Mouse (Mus musculus): ENCODE measurements around the gene Tns4. TPM values are rescaled to one million over a fixed set of nuclear protein-coding genes. Genes with fewer than 3 reads are reported as not detected.

The Tns4 gene
- polyA plus RNA-seq, 1 experiment from 2014 or later = 0.16 TPM

DNA sequence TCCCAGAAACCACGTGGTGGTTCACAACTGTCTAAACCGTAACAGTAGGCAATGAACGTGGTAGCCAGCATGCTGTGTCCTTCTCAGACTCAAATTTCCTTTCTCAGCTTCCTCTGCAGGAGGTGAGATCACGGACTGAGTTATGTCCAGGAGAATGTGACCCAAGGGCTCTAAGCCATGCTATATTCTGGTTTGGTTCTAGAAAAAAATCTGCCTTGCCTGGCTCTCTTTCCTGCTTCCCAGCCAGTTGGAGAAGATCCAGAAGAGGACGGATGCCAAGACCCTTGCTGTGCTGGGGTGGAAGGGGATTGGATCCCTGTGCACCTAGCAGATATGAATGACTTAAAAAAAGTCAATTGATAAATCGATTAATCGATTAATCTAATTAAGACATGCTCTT, 10.4 kb upstream of the Tns4 start:
- WGBS = 89% methylated on average over 7 of the region's 7 CpGs
- H3K4me2 ChIP-seq (replicated peaks) = no peak overlapping the region
- no peaks in the 10 kb centered on the region for H3K36me3 ChIP-seq
- H3K27ac ChIP-seq = no peak overlapping the region
- H3K4me1 ChIP-seq (replicated peaks) = no peaks in the 10 kb centered on the region
- H3K9ac ChIP-seq (replicated peaks) = no peak overlapping the region
- no peak overlapping the region for H3K4me3 ChIP-seq (replicated peaks)
- no peak for ATAC-seq
- H3K27me3 ChIP-seq = no peaks in the 10 kb centered on the region
- H3K9me3 ChIP-seq = no peaks in the 10 kb centered on the region

DNA sequence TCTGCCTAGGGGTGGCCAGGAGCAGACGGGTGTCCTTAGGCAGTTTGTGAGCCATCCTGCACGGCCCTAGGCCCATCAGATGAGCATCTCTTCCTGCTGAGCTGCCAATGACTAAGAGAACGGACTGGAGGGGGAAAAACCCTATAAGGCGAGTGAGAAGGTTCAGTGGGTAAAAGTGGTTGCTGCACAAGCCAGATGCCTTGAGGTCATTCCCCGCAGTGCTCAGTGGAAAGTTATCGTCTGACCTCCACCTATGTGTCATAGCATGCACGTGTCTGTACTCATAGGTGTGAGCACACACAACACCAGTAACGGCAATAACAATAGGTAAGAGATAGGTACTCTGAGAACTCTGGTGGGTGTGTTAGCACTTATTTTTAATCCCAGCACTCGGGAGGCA, 9.8 kb upstream of the Tns4 start:
- Histone ChIP-seq H3K4me2 (replicated peaks) (no peak overlapping the region), H3K4me1 (replicated peaks) (no peaks in the 10 kb centered on the region), H3K27me3 (no peaks in the 10 kb centered on the region), H3K36me3 (no peaks in the 10 kb centered on the region), H3K9ac (replicated peaks) (no peak overlapping the region), H3K9me3 (no peaks in the 10 kb centered on the region), H3K4me3 (replicated peaks) (no peak overlapping the region), H3K27ac (no peak overlapping the region)
- 88% methylated on average over 9 of the region's 9 CpGs for WGBS
- ATAC-seq = no peak

DNA sequence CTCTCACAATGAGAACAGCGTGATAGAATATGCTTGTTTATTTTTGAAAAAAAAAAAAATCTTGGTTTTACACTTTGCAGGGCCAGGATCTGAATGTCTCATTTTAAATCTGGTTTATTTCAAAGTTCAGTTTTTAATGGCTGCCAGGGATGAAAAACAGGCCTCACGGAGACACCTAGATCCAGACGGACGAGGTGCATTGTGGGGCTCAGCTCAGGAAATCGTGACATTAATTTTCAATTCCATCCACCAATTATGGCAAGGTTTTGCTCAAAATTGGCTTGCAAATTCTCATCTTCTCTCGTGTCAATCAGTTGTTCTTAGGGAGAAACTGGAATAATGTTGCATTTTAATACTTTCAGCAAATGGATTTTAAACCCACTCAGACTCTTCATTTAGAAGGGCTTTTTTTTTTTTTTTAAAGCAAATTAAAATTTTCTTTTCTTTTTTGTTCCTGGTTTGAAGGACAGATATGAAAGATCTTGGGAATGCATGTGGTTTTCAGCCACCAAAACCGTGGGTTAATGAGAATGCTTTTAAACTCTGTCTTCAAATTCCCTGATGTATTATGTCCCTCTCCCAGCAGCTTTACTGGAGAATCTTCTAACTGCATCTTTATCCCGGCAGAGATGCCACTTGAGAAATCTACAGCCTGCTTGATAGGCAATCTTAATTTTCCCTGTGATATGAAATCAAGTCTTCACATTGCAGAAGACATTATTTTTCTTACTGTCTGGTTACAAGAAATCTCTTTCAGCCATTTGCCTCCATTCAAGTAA, 8.1 kb upstream of the Tns4 start:
- H3K9me3 ChIP-seq = no peaks in the 10 kb centered on the region
- H3K36me3 ChIP-seq = no peaks in the 10 kb centered on the region
- no peak overlapping the region for H3K4me2 ChIP-seq (replicated peaks)
- H3K27me3 ChIP-seq = no peaks in the 10 kb centered on the region
- H3K9ac ChIP-seq (replicated peaks) = no peak overlapping the region
- WGBS = 67% methylated on average over 8 of the region's 8 CpGs
- H3K4me1 ChIP-seq (replicated peaks) = no peaks in the 10 kb centered on the region
- ATAC-seq = no peak
- no peak overlapping the region for H3K4me3 ChIP-seq (replicated peaks)
- no peak overlapping the region for H3K27ac ChIP-seq

DNA sequence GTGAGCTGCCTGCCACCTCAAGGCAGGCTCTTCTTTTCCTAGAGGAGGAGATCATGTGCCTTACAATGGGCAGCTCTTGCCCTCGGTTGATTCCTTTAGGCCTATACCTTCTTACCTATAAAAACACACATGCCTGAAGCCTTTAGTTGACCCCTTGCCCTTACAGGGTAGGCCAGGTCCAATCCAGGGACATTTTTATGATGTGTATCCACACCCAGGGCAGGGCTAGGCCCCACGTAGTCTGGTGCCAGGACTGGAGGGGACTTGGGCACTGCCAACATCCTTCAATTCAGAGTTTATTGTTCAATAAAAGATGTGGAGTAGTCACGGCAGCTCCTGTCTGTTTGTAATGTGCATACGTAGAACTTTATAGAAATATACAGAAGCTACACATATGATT, 7.3 kb upstream of the Tns4 start:
- H3K9me3 ChIP-seq = no peaks in the 10 kb centered on the region
- WGBS = 91% methylated on average over 4 of the region's 4 CpGs
- no peak overlapping the region for H3K4me2 ChIP-seq (replicated peaks)
- no peaks in the 10 kb centered on the region for H3K4me1 ChIP-seq (replicated peaks)
- no peak overlapping the region for H3K4me3 ChIP-seq (replicated peaks)
- no peaks in the 10 kb centered on the region for H3K36me3 ChIP-seq
- no peaks in the 10 kb centered on the region for H3K27me3 ChIP-seq
- ATAC-seq = no peak
- H3K9ac ChIP-seq (replicated peaks) = no peak overlapping the region
- H3K27ac ChIP-seq = no peak overlapping the region

DNA sequence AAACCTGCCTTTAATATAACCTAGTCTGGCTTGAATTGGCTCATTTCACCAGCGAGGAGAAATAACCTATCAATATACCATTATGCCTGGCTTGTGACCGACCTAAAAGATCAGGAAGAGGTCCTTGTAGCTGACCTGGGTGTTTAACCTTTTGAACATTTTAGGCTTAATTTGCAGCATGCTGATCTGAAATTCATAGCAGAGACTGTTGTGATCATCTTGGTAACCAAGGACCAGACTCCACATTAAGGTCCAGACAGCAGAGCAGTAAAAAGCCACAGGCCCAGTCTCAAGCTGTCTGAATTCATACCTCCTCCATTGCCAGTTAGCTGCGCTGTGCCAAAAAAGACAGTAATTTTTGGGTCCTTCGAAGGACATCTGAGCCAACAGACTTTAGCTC, 6.7 kb upstream of the Tns4 start:
- Histone ChIP-seq H3K4me2 (replicated peaks) (no peak overlapping the region), H3K27ac (no peak overlapping the region), H3K4me3 (replicated peaks) (no peak overlapping the region), H3K27me3 (no peaks in the 10 kb centered on the region), H3K36me3 (no peaks in the 10 kb centered on the region), H3K9ac (replicated peaks) (no peak overlapping the region), H3K9me3 (no peaks in the 10 kb centered on the region), H3K4me1 (replicated peaks) (no peaks in the 10 kb centered on the region)
- WGBS = 84% methylated on average over 4 of the region's 4 CpGs
- ATAC-seq = no peak

DNA sequence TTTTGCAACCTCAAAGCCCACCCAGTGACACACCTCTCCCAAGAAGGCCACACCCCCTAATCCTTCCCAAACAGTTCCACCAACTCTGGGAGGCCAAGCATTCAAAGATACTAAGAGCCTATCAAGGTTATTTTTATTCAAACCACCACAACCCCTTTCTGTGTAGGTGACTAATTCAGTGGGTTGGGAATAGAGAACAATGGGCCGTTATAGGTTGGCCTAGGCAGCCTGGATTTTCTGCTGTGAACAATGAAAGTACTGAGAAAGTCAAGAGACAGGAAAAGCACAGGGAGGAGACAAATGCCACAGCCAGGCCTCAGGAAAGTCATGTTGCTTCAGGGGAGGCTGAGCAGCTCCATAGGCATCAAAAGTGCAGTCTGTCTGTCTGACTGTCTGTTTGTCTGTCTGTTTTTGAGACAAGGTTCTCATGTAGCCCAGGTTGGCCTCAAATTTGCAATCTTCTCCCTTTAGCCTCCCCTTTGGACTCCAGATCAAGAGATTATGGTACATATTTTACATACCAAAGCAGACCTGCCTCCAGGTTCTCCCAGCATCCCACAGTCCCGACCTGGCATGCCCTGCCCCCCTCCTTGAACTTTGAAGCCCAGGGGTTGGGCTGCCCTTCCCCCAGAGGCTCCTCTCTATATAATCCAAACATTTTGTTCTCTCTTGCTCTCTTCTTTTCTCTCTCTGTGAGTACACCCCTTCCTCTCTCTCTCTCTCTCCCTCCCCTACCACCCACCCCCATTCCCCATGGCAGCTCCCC, 6.0 kb upstream of the Tns4 start:
- H3K27me3 ChIP-seq = no peaks in the 10 kb centered on the region
- no peaks in the 10 kb centered on the region for H3K36me3 ChIP-seq
- H3K9ac ChIP-seq (replicated peaks) = no peak overlapping the region
- 66% methylated on average over 2 of the region's 2 CpGs for WGBS
- no peak overlapping the region for H3K4me3 ChIP-seq (replicated peaks)
- H3K27ac ChIP-seq = no peak overlapping the region
- no peak overlapping the region for H3K4me2 ChIP-seq (replicated peaks)
- H3K9me3 ChIP-seq = no peaks in the 10 kb centered on the region
- H3K4me1 ChIP-seq (replicated peaks) = no peaks in the 10 kb centered on the region
- no peak for ATAC-seq

DNA sequence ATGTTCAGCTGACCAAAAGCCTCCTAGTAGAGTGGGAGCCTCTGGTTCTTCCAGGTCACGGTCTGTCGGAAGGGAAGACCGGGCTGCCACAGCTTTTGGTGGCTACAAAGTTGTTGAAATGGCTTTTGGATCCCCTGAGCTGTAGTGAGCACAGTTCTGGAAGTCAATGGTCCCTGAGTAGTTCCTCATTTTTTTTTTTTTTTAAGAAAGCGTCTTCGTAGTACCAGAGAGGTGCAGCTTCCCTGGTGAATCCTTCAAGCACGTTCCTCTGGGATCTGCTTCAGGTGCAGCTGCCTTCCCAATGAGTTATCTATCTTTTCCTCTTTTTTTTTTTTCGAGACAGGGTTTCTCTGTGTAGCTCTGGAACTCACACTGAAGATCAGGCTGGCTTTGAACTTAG, 4.6 kb upstream of the Tns4 start:
- no peaks in the 10 kb centered on the region for H3K27me3 ChIP-seq
- no peak overlapping the region for H3K4me2 ChIP-seq (replicated peaks)
- no peak overlapping the region for H3K4me3 ChIP-seq (replicated peaks)
- H3K27ac ChIP-seq = no peak overlapping the region
- H3K4me1 ChIP-seq (replicated peaks) = no peaks in the 10 kb centered on the region
- no peaks in the 10 kb centered on the region for H3K36me3 ChIP-seq
- no peak for ATAC-seq
- no peaks in the 10 kb centered on the region for H3K9me3 ChIP-seq
- no peak overlapping the region for H3K9ac ChIP-seq (replicated peaks)
- WGBS = 85% methylated on average over 7 of the region's 7 CpGs

DNA sequence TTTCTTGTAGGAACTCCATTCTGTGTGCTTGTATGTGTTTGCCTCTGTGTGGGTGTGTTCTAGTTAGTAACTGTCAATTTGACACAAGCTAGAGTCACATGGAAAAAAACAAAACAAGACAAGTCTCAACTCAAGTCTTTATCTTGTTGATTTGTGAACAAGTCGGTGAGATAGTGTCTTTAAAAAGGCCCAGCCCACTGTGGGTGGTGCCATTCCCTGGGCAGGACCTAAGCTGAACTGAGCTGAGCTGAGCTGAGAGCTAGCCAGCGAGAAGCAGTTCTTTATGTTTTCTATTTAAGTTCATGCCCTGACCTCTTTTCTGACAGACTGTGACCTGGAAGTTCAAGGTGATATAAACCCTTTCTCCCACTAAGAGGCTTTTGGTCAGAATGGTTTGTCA, 2.6 kb upstream of the Tns4 start:
- Histone ChIP-seq H3K4me1 (replicated peaks) (no peaks in the 10 kb centered on the region), H3K27ac (no peak overlapping the region), H3K36me3 (no peaks in the 10 kb centered on the region), H3K27me3 (no peaks in the 10 kb centered on the region), H3K4me2 (replicated peaks) (no peak overlapping the region), H3K4me3 (replicated peaks) (no peak overlapping the region), H3K9ac (replicated peaks) (no peak overlapping the region), H3K9me3 (no peaks in the 10 kb centered on the region)
- no peak for ATAC-seq
- WGBS = 67% methylated on average over 2 of the region's 2 CpGs

DNA sequence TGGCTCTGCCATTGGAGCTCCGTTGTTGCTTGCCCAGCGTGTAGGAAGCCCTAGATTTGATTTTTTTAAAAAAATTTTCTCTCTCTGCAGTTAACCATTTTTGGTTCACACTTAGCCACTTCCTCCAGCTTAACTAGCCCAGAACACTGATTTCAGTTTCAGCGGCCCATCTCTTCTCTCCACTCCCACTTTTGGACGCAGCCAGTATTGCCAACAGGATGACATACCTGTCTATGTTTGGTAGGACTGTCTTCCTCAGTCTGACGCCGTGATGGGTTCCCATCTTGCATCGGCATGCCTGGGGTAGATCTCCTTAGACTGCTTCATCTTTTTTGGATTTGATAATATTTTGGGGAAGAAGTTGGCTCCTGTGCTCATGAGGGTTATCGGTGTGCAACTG, 1.3 kb upstream of the Tns4 start:
- 93% methylated on average over 8 of the region's 8 CpGs for WGBS
- no peak overlapping the region for H3K4me3 ChIP-seq (replicated peaks)
- no peaks in the 10 kb centered on the region for H3K9me3 ChIP-seq
- no peaks in the 10 kb centered on the region for H3K36me3 ChIP-seq
- no peaks in the 10 kb centered on the region for H3K4me1 ChIP-seq (replicated peaks)
- H3K4me2 ChIP-seq (replicated peaks) = no peak overlapping the region
- H3K9ac ChIP-seq (replicated peaks) = no peak overlapping the region
- H3K27ac ChIP-seq = no peak overlapping the region
- no peaks in the 10 kb centered on the region for H3K27me3 ChIP-seq
- ATAC-seq = no peak

DNA sequence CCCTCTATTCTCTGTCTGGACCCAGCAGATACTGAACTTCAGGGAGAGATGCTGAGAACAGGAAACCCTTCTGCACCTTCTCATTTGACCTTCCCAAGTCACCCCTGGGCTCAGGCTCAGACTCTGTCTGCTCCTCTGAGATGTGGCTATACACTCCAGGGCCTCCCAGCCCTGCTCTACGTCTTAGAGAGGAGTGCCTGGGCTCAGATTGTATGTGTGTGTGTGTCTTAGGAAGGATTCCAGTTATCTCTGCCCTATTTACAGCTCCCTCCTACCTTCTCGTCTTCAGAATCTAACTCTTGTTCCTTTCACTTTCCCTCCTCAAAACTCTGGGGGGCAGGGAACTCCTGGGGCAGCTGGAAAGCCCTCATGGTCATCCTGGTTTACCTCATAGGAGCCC, 620 bp downstream of the Tns4 start:
- Histone ChIP-seq H3K27ac (no peak overlapping the region), H3K27me3 (no peaks in the 10 kb centered on the region), H3K4me1 (replicated peaks) (no peaks in the 10 kb centered on the region), H3K4me3 (replicated peaks) (no peak overlapping the region), H3K36me3 (no peaks in the 10 kb centered on the region), H3K9ac (replicated peaks) (no peak overlapping the region), H3K9me3 (no peaks in the 10 kb centered on the region), H3K4me2 (replicated peaks) (no peak overlapping the region)
- WGBS = 71% methylated on average over 2 of the region's 2 CpGs
- no peak for ATAC-seq

DNA sequence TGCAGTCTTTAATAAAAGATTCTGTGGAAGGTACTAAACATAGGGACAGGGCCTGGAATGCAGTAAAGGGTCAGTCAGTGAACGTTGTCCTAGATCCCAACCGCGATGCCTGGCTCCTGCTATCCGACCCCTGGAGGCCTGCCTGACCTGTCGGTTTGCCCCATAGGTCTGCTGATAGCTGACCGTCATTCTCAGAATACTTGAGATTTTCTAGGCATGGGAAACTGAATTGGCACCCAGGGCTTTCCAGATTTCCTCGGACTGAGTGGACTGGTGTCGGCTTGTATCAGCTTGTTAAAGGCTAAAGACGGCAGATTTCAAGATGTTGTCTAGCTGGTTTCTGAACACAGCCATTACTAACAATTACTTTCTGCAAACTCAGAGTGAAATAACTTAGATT, 4.7 kb downstream of the Tns4 start:
- 90% methylated on average over 9 of the region's 9 CpGs for WGBS
- H3K27ac ChIP-seq = no peak overlapping the region
- ATAC-seq = no peak
- H3K36me3 ChIP-seq = no peaks in the 10 kb centered on the region
- no peak overlapping the region for H3K9ac ChIP-seq (replicated peaks)
- no peak overlapping the region for H3K4me2 ChIP-seq (replicated peaks)
- no peaks in the 10 kb centered on the region for H3K4me1 ChIP-seq (replicated peaks)
- no peak overlapping the region for H3K4me3 ChIP-seq (replicated peaks)
- no peaks in the 10 kb centered on the region for H3K27me3 ChIP-seq
- H3K9me3 ChIP-seq = no peaks in the 10 kb centered on the region

DNA sequence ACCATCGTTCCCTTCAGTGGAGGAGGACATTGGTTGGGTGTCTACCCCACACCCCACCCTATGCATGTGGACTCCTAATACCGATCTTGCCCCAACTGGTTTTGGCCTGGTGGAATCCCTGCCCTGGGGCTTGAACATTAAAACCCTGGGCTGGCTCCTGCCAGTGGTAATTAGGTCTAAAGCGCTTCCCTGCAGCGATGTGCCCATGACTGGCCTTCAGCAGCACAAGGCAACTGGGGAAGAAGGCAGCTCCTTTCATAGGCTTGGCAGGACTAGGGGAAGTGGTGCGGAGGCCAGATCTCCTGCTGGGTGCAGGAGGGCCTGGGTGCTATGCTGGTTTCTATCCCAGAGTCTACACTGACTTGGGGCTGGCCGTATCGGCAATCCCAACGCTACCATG, 5.6 kb downstream of the Tns4 start:
- WGBS = 91% methylated on average over 8 of the region's 8 CpGs
- Histone ChIP-seq H3K4me1 (replicated peaks) (no peaks in the 10 kb centered on the region), H3K27me3 (no peaks in the 10 kb centered on the region), H3K9ac (replicated peaks) (no peak overlapping the region), H3K27ac (no peak overlapping the region), H3K4me3 (replicated peaks) (no peak overlapping the region), H3K4me2 (replicated peaks) (no peak overlapping the region), H3K36me3 (no peaks in the 10 kb centered on the region), H3K9me3 (no peaks in the 10 kb centered on the region)
- ATAC-seq = no peak

DNA sequence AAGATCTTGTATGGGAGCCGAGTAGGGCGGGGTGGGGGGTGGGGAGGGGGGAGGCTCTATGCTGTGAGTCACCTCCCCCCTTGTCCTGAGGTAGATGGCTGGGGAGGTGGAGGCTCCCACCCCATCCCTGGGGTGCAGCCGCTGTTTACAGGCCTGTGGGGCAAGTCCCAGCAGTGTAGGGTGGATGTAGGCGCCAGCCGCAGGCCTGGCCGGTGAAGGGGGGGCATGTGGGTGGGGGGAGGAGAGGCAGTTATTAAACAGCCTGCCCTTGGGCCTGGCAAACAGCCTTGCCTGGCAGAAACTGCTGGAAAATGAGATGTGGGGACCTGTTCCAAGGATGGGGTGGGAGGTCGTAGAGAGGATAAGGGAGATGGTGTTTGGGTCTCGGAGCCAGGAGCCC, 7.0 kb downstream of the Tns4 start:
- no peaks in the 10 kb centered on the region for H3K27me3 ChIP-seq
- 78% methylated on average over 8 of the region's 8 CpGs for WGBS
- no peaks in the 10 kb centered on the region for H3K9me3 ChIP-seq
- no peak overlapping the region for H3K4me3 ChIP-seq (replicated peaks)
- no peak for ATAC-seq
- no peak overlapping the region for H3K9ac ChIP-seq (replicated peaks)
- H3K4me2 ChIP-seq (replicated peaks) = no peak overlapping the region
- no peak overlapping the region for H3K27ac ChIP-seq
- no peaks in the 10 kb centered on the region for H3K36me3 ChIP-seq
- H3K4me1 ChIP-seq (replicated peaks) = no peaks in the 10 kb centered on the region

All from midbrain, embryonic 13.5 days (tissue).